Mouse (Mus musculus): ENCODE measurements around the gene Smpd3. TPM values are rescaled to one million over a fixed set of nuclear protein-coding genes. Genes with fewer than 3 reads are reported as not detected.

Smpd3 gene
- polyA plus RNA-seq, 1 experiment from 2014 or later: 64.8 TPM

- H3K4me3 ChIP-seq (replicated peaks; ENCODE audit: low read length): no peak overlapping the region
- H3K4me2 ChIP-seq (ENCODE audit: low read length): no peak overlapping the region
These were observed 26.5 kb upstream of the Smpd3 start for GRCm38 (mm10) chr8:106364278-106364677.

GRCm38 (mm10) chr8:106363321-106363720 is 25.5 kb upstream of the Smpd3 start:
- Histone ChIP-seq H3K27ac (ENCODE audit: low read length) (no peak overlapping the region), H3K4me1 (replicated peaks; ENCODE audit: control insufficient read depth, insufficient read depth, low read length) (no peaks in the 10 kb centered on the region), H3K4me3 (replicated peaks; ENCODE audit: low read length) (no peak overlapping the region), H3K36me3 (ENCODE audit: control insufficient read depth, insufficient read depth) (no peaks in the 10 kb centered on the region), H3K27me3 (replicated peaks; ENCODE audit: control insufficient read depth, insufficient read depth, low read length) (no peaks in the 10 kb centered on the region), H3K4me2 (ENCODE audit: low read length) (no peak overlapping the region), H3K9me3 (ENCODE audit: control insufficient read depth, low read length) (no peaks in the 10 kb centered on the region), H3K9ac (replicated peaks; ENCODE audit: low read depth, low read length) (no peak overlapping the region)
- WGBS: 88% methylated on average over 8 of the region's 8 CpGs
- ATAC-seq: no peak

More at GRCm38 (mm10) chr8:106364278-106364677, 26.5 kb upstream of the Smpd3 start:
- Histone ChIP-seq H3K4me1 (replicated peaks; ENCODE audit: control insufficient read depth, insufficient read depth, low read length) (no peaks in the 10 kb centered on the region), H3K9ac (replicated peaks; ENCODE audit: low read depth, low read length) (no peak overlapping the region), H3K9me3 (ENCODE audit: control insufficient read depth, low read length) (no peaks in the 10 kb centered on the region), H3K27me3 (replicated peaks; ENCODE audit: control insufficient read depth, insufficient read depth, low read length) (no peaks in the 10 kb centered on the region), H3K36me3 (ENCODE audit: control insufficient read depth, insufficient read depth) (no peaks in the 10 kb centered on the region), H3K27ac (ENCODE audit: low read length) (no peak overlapping the region)
- ATAC-seq: no peak
- 79% methylated on average over 8 of the region's 8 CpGs for WGBS

- Histone ChIP-seq H3K9ac (replicated peaks; ENCODE audit: low read depth, low read length) (no peak overlapping the region), H3K9me3 (ENCODE audit: control insufficient read depth, low read length) (no peaks in the 10 kb centered on the region), H3K36me3 (ENCODE audit: control insufficient read depth, insufficient read depth) (no peaks in the 10 kb centered on the region), H3K4me2 (ENCODE audit: low read length) (no peak overlapping the region), H3K4me1 (replicated peaks; ENCODE audit: control insufficient read depth, insufficient read depth, low read length) (no peaks in the 10 kb centered on the region), H3K4me3 (replicated peaks; ENCODE audit: low read length) (no peak overlapping the region), H3K27ac (ENCODE audit: low read length) (no peak overlapping the region), H3K27me3 (replicated peaks; ENCODE audit: control insufficient read depth, insufficient read depth, low read length) (no peaks in the 10 kb centered on the region)
- no peak for ATAC-seq
- WGBS: 73% methylated on average over 4 of the region's 4 CpGs
These were observed 22.0 kb upstream of the Smpd3 start for GRCm38 (mm10) chr8:106359650-106360338.

- no peaks in the 10 kb centered on the region for H3K36me3 ChIP-seq (ENCODE audit: control insufficient read depth, insufficient read depth)
- no peaks in the 10 kb centered on the region for H3K27me3 ChIP-seq (replicated peaks; ENCODE audit: control insufficient read depth, insufficient read depth, low read length)
- 40% methylated on average over 2 of the region's 2 CpGs for WGBS
- no peak overlapping the region for H3K27ac ChIP-seq (ENCODE audit: low read length)
- ATAC-seq: no peak
- no peaks in the 10 kb centered on the region for H3K9me3 ChIP-seq (ENCODE audit: control insufficient read depth, low read length)
- no peaks in the 10 kb centered on the region for H3K4me1 ChIP-seq (replicated peaks; ENCODE audit: control insufficient read depth, insufficient read depth, low read length)
- H3K4me3 ChIP-seq (replicated peaks; ENCODE audit: low read length): no peak overlapping the region
- H3K9ac ChIP-seq (replicated peaks; ENCODE audit: low read depth, low read length): no peak overlapping the region
- no peak overlapping the region for H3K4me2 ChIP-seq (ENCODE audit: low read length)
These were observed 13.3 kb upstream of the Smpd3 start for GRCm38 (mm10) chr8:106351135-106351534.

GRCm38 (mm10) chr8:106349398-106349797 is 11.6 kb upstream of the Smpd3 start:
- Histone ChIP-seq H3K9me3 (ENCODE audit: control insufficient read depth, low read length) (no peaks in the 10 kb centered on the region), H3K4me3 (replicated peaks; ENCODE audit: low read length) (no peak overlapping the region), H3K4me1 (replicated peaks; ENCODE audit: control insufficient read depth, insufficient read depth, low read length) (no peaks in the 10 kb centered on the region), H3K36me3 (ENCODE audit: control insufficient read depth, insufficient read depth) (no peaks in the 10 kb centered on the region), H3K27ac (ENCODE audit: low read length) (no peak overlapping the region), H3K27me3 (replicated peaks; ENCODE audit: control insufficient read depth, insufficient read depth, low read length) (no peaks in the 10 kb centered on the region), H3K4me2 (ENCODE audit: low read length) (no peak overlapping the region), H3K9ac (replicated peaks; ENCODE audit: low read depth, low read length) (no peak overlapping the region)
- no peak for ATAC-seq
- WGBS: 75% methylated on average over 11 of the region's 11 CpGs

- Histone ChIP-seq H3K4me3 (replicated peaks; ENCODE audit: low read length) (no peak overlapping the region), H3K27ac (ENCODE audit: low read length) (no peak overlapping the region), H3K27me3 (replicated peaks; ENCODE audit: control insufficient read depth, insufficient read depth, low read length) (no peaks in the 10 kb centered on the region), H3K36me3 (ENCODE audit: control insufficient read depth, insufficient read depth) (no peaks in the 10 kb centered on the region), H3K4me1 (replicated peaks; ENCODE audit: control insufficient read depth, insufficient read depth, low read length) (no peaks in the 10 kb centered on the region), H3K9me3 (ENCODE audit: control insufficient read depth, low read length) (no peaks in the 10 kb centered on the region), H3K9ac (replicated peaks; ENCODE audit: low read depth, low read length) (no peak overlapping the region), H3K4me2 (ENCODE audit: low read length) (no peak overlapping the region)
- 78% methylated on average over 6 of the region's 6 CpGs for WGBS
- ATAC-seq: no peak
These were observed 8.3 kb upstream of the Smpd3 start for GRCm38 (mm10) chr8:106346123-106346522.

GRCm38 (mm10) chr8:106343471-106343870 is 5.7 kb upstream of the Smpd3 start:
- H3K9me3 ChIP-seq (ENCODE audit: control insufficient read depth, low read length): no peaks in the 10 kb centered on the region
- no peaks in the 10 kb centered on the region for H3K36me3 ChIP-seq (ENCODE audit: control insufficient read depth, insufficient read depth)
- no peak for ATAC-seq
- H3K27ac ChIP-seq (ENCODE audit: low read length): no peak overlapping the region
- 63% methylated on average over 5 of the region's 5 CpGs for WGBS
- no peak overlapping the region for H3K4me2 ChIP-seq (ENCODE audit: low read length)
- no peak overlapping the region for H3K4me3 ChIP-seq (replicated peaks; ENCODE audit: low read length)
- no peak overlapping the region for H3K9ac ChIP-seq (replicated peaks; ENCODE audit: low read depth, low read length)
- H3K4me1 ChIP-seq (replicated peaks; ENCODE audit: control insufficient read depth, insufficient read depth, low read length): peaks cover 7% of the 10 kb centered on the region
- no peaks in the 10 kb centered on the region for H3K27me3 ChIP-seq (replicated peaks; ENCODE audit: control insufficient read depth, insufficient read depth, low read length)

GRCm38 (mm10) chr8:106342828-106343227 is 5.0 kb upstream of the Smpd3 start:
- Histone ChIP-seq H3K27ac (ENCODE audit: low read length) (no peak overlapping the region), H3K4me1 (replicated peaks; ENCODE audit: control insufficient read depth, insufficient read depth, low read length) (peaks cover 8% of the 10 kb centered on the region), H3K4me3 (replicated peaks; ENCODE audit: low read length) (no peak overlapping the region), H3K9ac (replicated peaks; ENCODE audit: low read depth, low read length) (no peak overlapping the region), H3K4me2 (ENCODE audit: low read length) (no peak overlapping the region), H3K9me3 (ENCODE audit: control insufficient read depth, low read length) (no peaks in the 10 kb centered on the region), H3K27me3 (replicated peaks; ENCODE audit: control insufficient read depth, insufficient read depth, low read length) (no peaks in the 10 kb centered on the region), H3K36me3 (ENCODE audit: control insufficient read depth, insufficient read depth) (no peaks in the 10 kb centered on the region)
- ATAC-seq: no peak
- WGBS: 76% methylated on average over 7 of the region's 7 CpGs

GRCm38 (mm10) chr8:106338741-106339209 is 987 bp upstream of the Smpd3 start:
- Histone ChIP-seq H3K9ac (replicated peaks; ENCODE audit: low read depth, low read length) (peak overlapping the region; percentile 62), H3K27me3 (replicated peaks; ENCODE audit: control insufficient read depth, insufficient read depth, low read length) (no peaks in the 10 kb centered on the region), H3K4me2 (ENCODE audit: low read length) (peak overlapping the region; percentile 66), H3K27ac (ENCODE audit: low read length) (no peak overlapping the region), H3K4me1 (replicated peaks; ENCODE audit: control insufficient read depth, insufficient read depth, low read length) (peaks cover 18% of the 10 kb centered on the region), H3K4me3 (replicated peaks; ENCODE audit: low read length) (peak overlapping the region; percentile 74), H3K36me3 (ENCODE audit: control insufficient read depth, insufficient read depth) (no peaks in the 10 kb centered on the region), H3K9me3 (ENCODE audit: control insufficient read depth, low read length) (no peaks in the 10 kb centered on the region)
- 37% methylated on average over 8 of the region's 8 CpGs for whole genome bisulfite sequencing
- ATAC-seq: no peak

All from forebrain, embryonic 16.5 days (tissue).